Mouse (Mus musculus) liver, adult 2 months (tissue): ENCODE measurements around the gene Nsg2. TPM values are rescaled to one million over a fixed set of nuclear protein-coding genes. Genes with fewer than 3 reads are reported as not detected.

Experiments
- DNase-seq: peaks from one replicate; pipeline ENCODE4 v3.0.0-alpha.2; 2011; ENCODE audit warnings: low read depth, low spot score; ENCODE audit errors: extremely low read depth
- H3K27ac ChIP-seq: fragments of 200-500 bp; replicated peaks from 2 replicates; pipeline ENCODE4 v1.5.1; 2012; ENCODE audit warnings: low read depth, mild to moderate bottlenecking, control low read depth, inconsistent platforms, low read length; ENCODE audit not compliant: insufficient read depth
- H3K27me3 ChIP-seq: fragments of 200-500 bp; 2 replicates; pipeline ENCODE4 v1.6.1; 2012; ENCODE audit warnings: mild to moderate bottlenecking, moderate library complexity, low read length, inconsistent platforms; ENCODE audit not compliant: control insufficient read depth, insufficient read depth
- H3K36me3 ChIP-seq: fragments of 200-500 bp; 2 replicates; pipeline ENCODE4 v1.6.1; 2012; ENCODE audit warnings: low read length, inconsistent platforms; ENCODE audit not compliant: control insufficient read depth, insufficient read depth
- H3K4me1 ChIP-seq: fragments of 200-500 bp; 2 replicates; pipeline ENCODE4 v1.6.1; 2011; ENCODE audit warnings: low read length; ENCODE audit not compliant: control insufficient read depth, insufficient read depth
- H3K4me3 ChIP-seq: fragments of 200-500 bp; 2 replicates; pipeline ENCODE4 v1.5.1; 2011; ENCODE audit warnings: low read depth, mild to moderate bottlenecking, control low read depth, low read length, moderate library complexity; ENCODE audit not compliant: insufficient read depth
- H3K79me2 ChIP-seq: fragments of 200-500 bp; 2 replicates; pipeline ENCODE4 v1.6.1; 2012; ENCODE audit warnings: inconsistent platforms, mild to moderate bottlenecking, low read length, moderate library complexity; ENCODE audit not compliant: control insufficient read depth, insufficient read depth
- H3K9ac ChIP-seq: fragments of 200-500 bp; 2 replicates; pipeline ENCODE4 v1.6.1; 2012; ENCODE audit warnings: low read depth, mild to moderate bottlenecking, control low read depth, inconsistent platforms, low read length
- CTCF ChIP-seq: fragments of 200-500 bp; IDR thresholded peaks from 2 replicates; pipeline ENCODE4 v1.5.1; 2011; ENCODE audit warnings: low read depth, low read length, control low read depth
- POLR2A ChIP-seq: fragments of 200-500 bp; IDR thresholded peaks from 2 replicates; pipeline ENCODE4 v1.6.1; 2011; ENCODE audit warnings: low read length, control low read depth; ENCODE audit not compliant: insufficient read depth; ENCODE audit errors: extremely low read depth
- WGBS: fragments of 180-500 bp; shearing (Covaris S2); methylation state at CpG from one replicate; pipeline ENCODE4 v1.1.7; 2018; 5-methylcytosine and 5-hydroxymethylcytosine counted together
- polyA plus RNA-seq: library from polyadenylated mRNA; depleted of rRNA; stranded (reverse); fragments of >200 nt; gene quantifications from 2 replicates; pipeline ENCODE4 v1.2.3, GENCODE M21; 2012
- total RNA-seq: library from RNA; depleted of rRNA; stranded (reverse); fragments of >200 nt; gene quantifications from 2 replicates; pipeline ENCODE4 v1.2.3, GENCODE M21; 2014

The Nsg2 gene
- total and polyA plus RNA-seq, 2 experiments, result 0.04 to 0.18 TPM

DNA sequence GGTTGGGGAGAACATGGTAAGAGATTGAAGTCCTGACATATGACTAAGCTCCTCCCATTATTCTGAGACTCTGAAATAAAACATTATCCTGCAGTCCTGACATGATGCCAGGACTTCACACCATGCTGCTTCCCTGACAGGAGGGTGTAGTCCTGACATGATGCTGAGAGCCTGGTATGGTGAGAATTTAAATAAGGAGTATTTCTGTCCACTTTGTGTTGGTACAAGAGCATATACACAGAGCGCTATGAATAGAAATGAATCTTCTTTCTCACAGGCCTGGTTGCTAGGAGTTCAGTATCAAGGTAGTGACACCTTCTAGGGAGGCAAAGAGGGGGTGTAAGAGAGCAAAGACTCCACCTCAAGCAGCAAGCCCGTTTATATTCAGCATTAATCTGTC, 60.8 kb downstream of the Nsg2 start:
- H3K9ac ChIP-seq, result no peak overlapping the region

GRCm38 (mm10) chr11:32061874-32062273, 61.6 kb downstream of the Nsg2 start:
- TF ChIP-seq CTCF, result no peak
- no peak for TF ChIP-seq POLR2A
- H3K79me2 ChIP-seq, result no peaks in the 10 kb centered on the region
- H3K9ac ChIP-seq, result no peak overlapping the region
- WGBS, result 85% methylated on average over 10 of the region's 10 CpGs
- H3K4me3 ChIP-seq, result no peak overlapping the region
- no peak for DNase-seq
- no peaks in the 10 kb centered on the region for H3K4me1 ChIP-seq
- H3K27ac ChIP-seq, result no peak overlapping the region
- H3K27me3 ChIP-seq, result no peaks in the 10 kb centered on the region
- no peaks in the 10 kb centered on the region for H3K36me3 ChIP-seq

More for the DNA sequence above, 60.8 kb downstream of the Nsg2 start:
- no peak for DNase-seq
- Histone ChIP-seq H3K27ac (no peak overlapping the region), H3K79me2 (no peaks in the 10 kb centered on the region), H3K36me3 (no peaks in the 10 kb centered on the region), H3K4me1 (no peaks in the 10 kb centered on the region), H3K27me3 (no peaks in the 10 kb centered on the region), H3K4me3 (no peak overlapping the region)
- TF ChIP-seq CTCF, result no peak
- no peak for TF ChIP-seq POLR2A
- WGBS, result 70% methylated on average over 2 of the region's 2 CpGs

- TF ChIP-seq CTCF, result no peak
- TF ChIP-seq POLR2A, result no peak
- Histone ChIP-seq H3K4me3 (no peak overlapping the region), H3K27me3 (no peaks in the 10 kb centered on the region), H3K36me3 (no peaks in the 10 kb centered on the region), H3K27ac (no peak overlapping the region), H3K79me2 (no peaks in the 10 kb centered on the region), H3K4me1 (no peaks in the 10 kb centered on the region), H3K9ac (no peak overlapping the region)
- 31% methylated on average over 10 of the region's 10 CpGs for WGBS
- DNase-seq, result no peak
Observed at GRCm38 (mm10) chr11:32063775-32064510, 63.7 kb downstream of the Nsg2 start.

GRCm38 (mm10) chr11:32064511-32064862, 64.2 kb downstream of the Nsg2 start:
- Histone ChIP-seq H3K27me3 (no peaks in the 10 kb centered on the region), H3K79me2 (no peaks in the 10 kb centered on the region), H3K4me3 (no peak overlapping the region), H3K36me3 (no peaks in the 10 kb centered on the region), H3K9ac (no peak overlapping the region), H3K4me1 (no peaks in the 10 kb centered on the region), H3K27ac (no peak overlapping the region)
- 36% methylated on average over 5 of the region's 5 CpGs for WGBS
- no peak for DNase-seq
- TF ChIP-seq CTCF (no peak), POLR2A (no peak)

GRCm38 (mm10) chr11:32068736-32069490, 68.7 kb downstream of the Nsg2 start:
- no peak overlapping the region for H3K9ac ChIP-seq
- TF ChIP-seq POLR2A, result no peak
- no peak for TF ChIP-seq CTCF
- WGBS, result 65% methylated on average over 12 of the region's 12 CpGs

DNA sequence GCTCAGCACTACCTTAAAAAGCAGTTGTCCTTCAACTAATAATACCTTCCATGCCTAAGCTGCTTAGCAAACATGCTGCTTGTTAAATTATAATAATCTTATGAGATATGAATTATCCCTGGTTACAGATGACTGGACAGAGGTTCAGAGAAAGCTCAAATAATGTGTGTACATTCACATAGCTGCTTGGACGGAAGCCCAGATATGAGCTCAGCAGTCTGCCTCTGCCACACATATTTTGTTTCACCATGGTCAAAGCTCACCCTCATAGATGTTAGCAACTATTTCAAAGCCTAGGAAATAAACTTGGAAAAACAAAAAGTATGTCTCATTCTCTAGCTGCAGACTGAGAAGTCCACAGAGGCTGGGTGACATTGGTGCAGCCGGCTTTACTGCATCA, 74.9 kb downstream of the Nsg2 start:
- no peak for DNase-seq
- no peaks in the 10 kb centered on the region for H3K27me3 ChIP-seq
- 81% methylated on average over 2 of the region's 2 CpGs for WGBS
- no peaks in the 10 kb centered on the region for H3K4me1 ChIP-seq
- H3K27ac ChIP-seq, result no peak overlapping the region
- TF ChIP-seq CTCF, result no peak
- no peak for TF ChIP-seq POLR2A
- H3K4me3 ChIP-seq, result no peak overlapping the region
- no peaks in the 10 kb centered on the region for H3K79me2 ChIP-seq
- H3K9ac ChIP-seq, result no peak overlapping the region
- no peaks in the 10 kb centered on the region for H3K36me3 ChIP-seq

More at GRCm38 (mm10) chr11:32068736-32069490, 68.7 kb downstream of the Nsg2 start:
- Histone ChIP-seq H3K79me2 (no peaks in the 10 kb centered on the region), H3K36me3 (no peaks in the 10 kb centered on the region), H3K27me3 (no peaks in the 10 kb centered on the region), H3K4me1 (no peaks in the 10 kb centered on the region), H3K4me3 (no peak overlapping the region), H3K27ac (no peak overlapping the region)
- no peak for DNase-seq
